Mouse (Mus musculus) layer of hippocampus, adult 9-10 months (tissue): ENCODE data around the gene Lhfpl1.
"Not testable (repeated sequence)": the region's sequence is repeated elsewhere in the genome, so short reads cannot be mapped to it uniquely, and the experiment has no call there.

ENCODE experiments used
- DNase-seq: peaks from one replicate; pipeline ENCODE4 v3.0.0; 2022; ENCODE audit warnings: low spot score

The Lhfpl1 gene

GRCm38 (mm10) chrX:145348377-145349203, at the start of gene Lhfpl1:
Lhfpl1 (minus strand) TSS chrX:145349089.
- no peak for DNase-seq

- DNase-seq = no peak
Measured at GRCm38 (mm10) chrX:145371839-145372238, 22.9 kb upstream of the Lhfpl1 start.

GRCm38 (mm10) chrX:145362527-145362926, 13.6 kb upstream of the Lhfpl1 start:
- DNase-seq = no peak

GRCm38 (mm10) chrX:145342402-145342801, 6.5 kb downstream of the Lhfpl1 start:
- no peak for DNase-seq

DNA sequence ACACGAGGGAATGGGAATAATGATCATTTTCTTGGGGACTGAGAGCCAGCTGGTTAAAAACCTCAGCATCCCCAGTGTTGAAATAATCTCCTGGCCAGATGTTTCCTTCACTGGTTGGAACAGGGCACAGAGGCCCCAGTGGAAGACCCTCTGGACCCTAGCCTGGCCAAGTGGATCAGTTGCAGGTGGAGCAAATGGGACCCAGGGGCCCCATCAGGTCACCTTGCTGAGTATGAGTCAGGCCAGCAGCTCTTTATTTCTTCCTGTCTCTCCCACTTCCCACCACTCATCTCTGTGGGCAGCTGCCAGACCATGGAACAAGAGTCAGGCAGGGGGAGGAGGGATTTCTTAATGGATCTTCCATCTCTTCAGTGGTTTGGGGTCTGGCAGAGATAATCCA, 12.7 kb downstream of the Lhfpl1 start:
- DNase-seq = no peak

DNA sequence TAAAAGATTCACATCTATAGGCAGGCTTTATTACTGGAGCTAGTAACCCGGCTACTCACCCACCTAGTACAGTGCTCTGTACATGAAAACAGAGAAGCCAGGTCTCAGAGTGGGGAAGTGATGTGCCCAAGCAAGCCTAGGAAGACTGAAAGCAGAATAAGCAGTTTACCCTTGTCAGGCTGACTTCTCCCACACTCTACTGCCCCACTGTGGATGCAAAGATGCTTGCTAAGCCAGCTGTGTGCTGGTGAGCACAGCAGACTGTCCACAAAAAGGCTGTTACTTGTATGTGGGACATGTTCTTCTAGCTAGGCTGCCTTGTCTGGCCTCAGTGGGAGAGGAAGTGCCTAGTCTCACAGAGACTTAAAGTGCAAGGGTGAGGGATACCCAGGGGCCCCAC, 40.3 kb downstream of the Lhfpl1 start:
- no peak for DNase-seq

DNA sequence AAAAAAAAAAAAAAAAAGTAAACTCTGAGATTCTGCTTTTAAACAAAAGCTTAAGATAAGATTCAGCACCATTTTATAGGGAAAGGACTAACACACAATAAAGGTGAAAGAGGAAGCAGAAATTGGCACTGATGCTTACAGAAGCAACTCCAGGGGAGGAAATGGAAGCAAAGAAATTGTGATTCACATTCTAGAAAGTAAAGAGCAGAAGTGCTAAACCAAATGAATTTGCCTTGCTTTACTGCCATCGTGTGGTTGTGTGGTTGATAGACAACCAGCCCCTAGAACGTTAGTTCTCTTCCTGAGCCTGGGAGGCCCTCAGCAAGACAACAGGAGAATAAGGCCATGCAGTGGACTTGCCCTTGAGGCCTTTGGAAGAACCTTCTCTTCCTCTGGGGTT, 41.7 kb downstream of the Lhfpl1 start:
- peak; percentile 10 for DNase-seq

- DNase-seq = not testable (repeated sequence)
Measured at GRCm38 (mm10) chrX:145300232-145300631, 48.7 kb downstream of the Lhfpl1 start.

DNA sequence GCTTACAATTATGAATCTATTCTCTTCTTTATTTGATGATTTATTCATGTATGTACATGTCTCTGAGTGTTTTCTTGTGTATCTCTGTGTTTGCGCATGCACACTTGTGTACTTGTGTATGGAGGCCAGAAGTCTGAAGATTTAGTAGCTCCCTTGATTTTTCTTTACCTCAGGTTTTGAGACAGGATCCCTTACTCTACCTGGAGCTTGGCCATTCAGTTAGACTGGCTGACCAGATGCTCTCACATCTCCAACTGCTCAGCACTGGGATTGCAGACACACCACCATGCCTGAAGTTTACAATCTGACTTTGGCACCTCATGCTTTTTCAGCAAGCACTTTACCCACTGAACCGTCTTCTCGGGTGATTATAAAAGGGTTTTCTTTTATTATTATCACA, 76.7 kb downstream of the Lhfpl1 start:
- DNase-seq = no peak

DNA sequence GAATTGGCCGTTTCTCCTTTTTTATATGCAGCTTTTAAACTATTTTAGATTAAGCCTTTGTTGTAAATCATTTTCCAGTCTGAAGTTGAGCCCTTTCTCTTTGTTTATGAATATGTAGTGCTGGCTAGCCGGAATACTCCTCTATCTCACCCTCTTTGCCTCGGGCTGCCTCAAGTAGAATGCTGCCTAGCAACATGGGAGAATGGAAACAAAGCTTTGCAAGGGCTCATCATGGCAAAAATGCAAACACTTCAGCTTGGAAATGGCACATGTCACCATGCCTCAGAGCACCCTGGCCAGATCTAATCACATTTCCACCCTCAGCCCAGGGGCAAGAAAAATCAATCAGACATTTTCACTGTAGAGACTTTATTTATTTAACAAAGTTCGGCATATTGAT, 77.1 kb downstream of the Lhfpl1 start:
- no peak for DNase-seq

- DNase-seq = no peak
Measured at GRCm38 (mm10) chrX:145261803-145262202, 87.1 kb downstream of the Lhfpl1 start.
